Mouse (Mus musculus) cerebellum, postnatal 36 days (tissue): ENCODE results near the gene Eme1.
"Not testable (repeated sequence)": the region's sequence is repeated elsewhere in the genome, so short reads cannot be mapped to it uniquely, and the experiment has no call there.

Experiments
- DNase-seq, 2 experiments: peaks; one replicate each; pipeline ENCODE4 v3.0.0; 2021 to 2022; ENCODE audit warnings: mixed read lengths in 2 of 2

Eme1 gene

GRCm38 (mm10) chr11:94653663-94654436 is at the start of gene Eme1, which contains the start of gene Mrpl27:
Gene Eme1, minus strand, starts transcription at chr11:94653964.
Gene Mrpl27, plus strand, starts transcription at chr11:94653767.
- DNase-seq: peak; percentile 78 to 87

- DNase-seq: peak in 1 of 2 experiments; percentile 16
Measured at GRCm38 (mm10) chr11:94702216-94702610, 48.4 kb upstream of the Eme1 start.

GRCm38 (mm10) chr11:94701401-94702215 is 47.8 kb upstream of the Eme1 start:
- peak; percentile 20 for DNase-seq

GRCm38 (mm10) chr11:94699399-94699798 is 45.6 kb upstream of the Eme1 start:
- no peak for DNase-seq

- DNase-seq: no peak
Measured at GRCm38 (mm10) chr11:94697703-94698464, 44.1 kb upstream of the Eme1 start.

- DNase-seq: no peak
Measured at GRCm38 (mm10) chr11:94697140-94697539, 43.4 kb upstream of the Eme1 start.

DNA sequence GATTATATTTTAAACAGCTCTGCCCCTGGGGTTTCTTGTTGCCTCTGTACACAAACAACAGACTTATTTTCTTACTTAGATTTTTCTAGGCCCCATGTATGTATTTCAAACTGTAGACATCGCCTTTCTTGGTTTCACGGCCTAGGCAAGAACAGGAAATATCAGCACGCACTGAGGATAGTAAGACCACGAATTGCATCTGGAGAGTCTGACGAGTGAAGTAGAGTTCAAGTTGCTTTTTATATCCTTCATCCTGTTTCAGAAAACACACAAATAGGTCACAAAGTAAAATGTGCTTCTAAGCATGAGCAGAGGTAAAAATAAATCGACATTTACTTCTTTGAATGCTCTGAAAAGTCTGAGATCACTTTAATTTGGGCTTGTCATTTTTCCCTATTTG is 41.7 kb upstream of the Eme1 start:
- no peak for DNase-seq

DNA sequence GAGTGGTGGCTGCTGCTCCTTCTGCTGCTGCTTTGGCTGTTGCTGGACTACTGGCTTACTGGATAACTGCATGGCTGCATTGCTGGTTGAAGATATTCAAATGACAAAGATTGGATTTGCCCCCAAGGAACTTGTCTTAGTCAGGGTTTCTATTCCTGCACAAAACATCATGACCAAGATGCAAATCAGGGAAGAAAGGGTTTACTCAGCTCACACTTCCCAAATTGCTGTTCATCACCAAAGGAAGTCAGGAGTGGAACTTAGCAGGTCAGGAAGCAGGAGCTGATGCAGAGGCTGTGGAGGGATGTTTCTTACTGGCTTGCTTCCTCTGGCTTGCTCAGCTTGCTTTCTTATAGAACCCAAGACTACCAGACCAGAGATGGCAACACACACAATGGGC is 38.7 kb upstream of the Eme1 start:
- DNase-seq: not testable (repeated sequence)

- DNase-seq: no peak
Measured at GRCm38 (mm10) chr11:94687178-94687577, 33.4 kb upstream of the Eme1 start.

DNA sequence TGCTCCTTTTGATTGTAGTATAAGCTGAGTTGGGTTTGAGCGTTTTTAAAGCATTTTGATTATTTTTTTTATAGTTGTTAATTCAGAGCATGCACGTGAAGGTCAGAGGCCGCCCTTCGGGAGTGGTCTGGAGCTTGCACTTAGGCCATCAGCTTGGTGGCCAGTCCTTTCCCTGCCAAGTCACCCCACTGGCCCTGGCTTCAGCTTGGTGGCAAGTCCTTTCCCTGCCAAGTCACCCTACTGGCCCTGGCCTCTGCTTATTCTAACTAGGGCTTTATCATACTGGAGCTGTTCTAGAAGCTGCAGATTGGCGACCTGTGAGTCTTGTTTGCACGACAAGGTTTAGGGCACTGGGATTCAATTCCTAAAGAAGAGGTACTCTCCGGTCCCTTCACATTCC is 28.7 kb upstream of the Eme1 start:
- DNase-seq: no peak

DNA sequence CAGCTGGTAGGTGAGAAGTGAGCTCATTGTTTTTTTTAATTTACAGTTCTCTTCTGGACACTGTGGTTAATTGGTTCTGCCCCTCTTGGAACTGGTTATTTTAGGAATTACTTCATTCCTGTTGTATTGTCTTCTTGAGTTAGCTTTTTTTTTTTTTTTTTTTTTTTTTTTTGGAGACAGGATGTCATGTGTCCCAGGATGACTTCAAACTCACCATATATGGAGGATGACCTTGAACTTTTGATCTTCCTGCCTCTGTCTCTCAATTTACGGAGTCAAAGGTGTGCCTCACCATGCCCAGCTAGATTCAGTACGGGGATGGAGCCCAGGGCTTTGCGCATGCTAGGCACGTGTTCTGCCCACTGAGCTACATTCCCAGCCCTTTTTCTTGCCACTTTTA is 27.9 kb upstream of the Eme1 start:
- DNase-seq: no peak

DNA sequence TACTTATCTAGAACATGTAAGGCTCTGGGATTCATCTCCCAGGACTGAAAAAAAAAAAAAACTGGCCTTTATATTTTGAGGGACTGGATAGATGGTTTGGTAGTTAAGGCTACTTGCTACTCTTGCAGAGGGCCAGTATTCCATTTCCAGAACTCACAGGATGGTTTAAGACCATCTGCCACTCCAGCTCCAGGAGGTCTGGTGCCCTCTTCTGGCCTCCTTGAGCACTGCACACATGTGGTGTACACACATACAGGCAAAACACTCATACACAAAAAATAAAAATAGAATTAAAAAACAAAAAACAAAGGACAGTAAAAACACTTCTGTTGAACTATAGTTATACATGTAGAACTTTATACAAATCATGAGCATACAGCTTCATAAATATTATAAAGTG is 26.9 kb upstream of the Eme1 start:
- DNase-seq: no peak

DNA sequence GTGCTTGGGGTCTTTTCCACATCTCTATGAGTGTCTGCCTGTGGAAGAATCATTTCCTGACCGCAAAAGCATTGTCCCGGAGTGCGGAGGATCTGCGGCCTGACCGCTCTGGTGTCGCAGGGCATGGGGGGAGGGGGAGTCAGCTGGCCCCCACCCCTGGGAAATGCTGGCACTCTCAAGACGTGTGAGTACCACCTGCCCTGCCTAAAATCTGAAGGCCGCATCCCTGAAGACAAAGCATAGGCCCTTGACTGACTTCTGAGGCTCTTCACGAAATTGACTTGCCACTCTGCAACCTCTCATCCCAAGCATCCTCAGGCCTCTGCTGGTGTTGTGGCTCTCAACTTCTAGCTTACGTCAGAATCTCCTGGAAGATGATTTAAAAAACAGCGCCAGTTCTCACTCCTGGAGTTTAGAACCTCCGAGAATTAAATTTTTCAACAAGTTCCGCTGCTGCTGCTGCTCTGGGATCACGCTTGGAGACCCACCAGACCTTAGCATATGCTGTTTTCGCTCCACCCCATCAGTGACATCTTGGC is 23.9 kb upstream of the Eme1 start:
- no peak for DNase-seq

DNA sequence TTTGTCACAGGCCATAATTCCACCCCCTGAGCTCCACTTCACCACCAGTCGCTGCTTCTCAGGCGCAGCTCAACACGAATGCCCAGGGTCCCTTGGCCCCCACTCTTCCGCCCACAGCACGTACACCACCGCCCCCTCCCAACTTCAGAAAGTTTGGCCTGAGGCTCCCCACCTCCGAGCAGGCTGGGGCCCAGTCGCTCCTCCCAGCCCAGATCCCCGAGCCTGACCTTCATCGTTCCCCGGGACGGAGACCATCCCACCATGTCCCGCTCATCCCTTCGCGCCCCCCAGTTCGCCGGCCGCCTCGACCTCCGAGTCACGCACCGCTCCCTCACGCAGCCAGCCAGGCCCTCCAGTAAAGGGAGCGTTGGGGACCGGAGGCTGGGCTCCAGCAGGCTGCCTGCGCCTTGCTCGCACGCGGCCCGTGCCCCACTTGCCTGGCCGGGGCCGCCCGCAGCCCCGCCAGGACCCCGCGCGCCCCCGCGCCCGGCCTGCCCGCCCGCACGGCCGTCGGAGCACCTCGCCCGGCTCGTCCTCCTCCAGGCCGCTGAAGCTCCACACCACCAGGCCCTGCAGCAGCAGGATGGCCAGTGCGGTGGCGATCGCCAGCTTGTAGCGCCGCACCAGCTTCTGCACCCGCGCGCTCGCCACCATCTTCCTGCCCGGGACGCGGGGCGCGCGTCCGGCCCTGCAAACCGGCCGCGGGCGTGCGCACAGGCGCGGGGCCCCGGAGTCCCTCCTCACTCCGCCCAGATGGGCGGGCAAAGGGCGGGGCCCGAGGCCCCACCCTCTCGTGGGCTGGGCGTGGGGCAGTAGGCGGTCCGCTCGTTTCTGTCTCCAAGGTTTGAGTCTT is 23.2 kb upstream of the Eme1 start, which contains the start of gene Xylt2:
Xylt2 (minus strand) TSS at position 762 of the 853 bp plus-strand sequence.
- DNase-seq: peak; percentile 81 to 91

DNA sequence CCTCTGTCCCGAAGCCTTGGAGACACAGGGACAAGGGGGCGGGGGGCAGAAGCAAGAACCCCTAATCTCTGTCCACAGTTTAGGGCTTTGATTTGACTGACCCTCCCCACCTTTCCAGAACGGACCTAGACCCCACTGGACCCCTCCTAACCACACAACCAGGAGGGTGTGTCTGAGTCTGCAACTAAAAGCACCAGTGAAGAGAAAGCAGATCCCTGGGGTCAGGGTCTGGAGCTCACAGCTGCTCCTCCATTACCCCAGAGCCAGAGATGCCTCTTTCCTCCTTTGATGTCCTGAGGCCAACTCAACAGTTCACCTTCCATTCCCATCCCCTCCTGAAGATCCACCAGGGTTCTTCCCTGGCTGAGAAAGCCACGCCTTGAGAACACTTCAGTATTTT is 22.5 kb upstream of the Eme1 start:
- DNase-seq: no peak

- peak in 1 of 2 experiments; percentile 41 for DNase-seq
Measured at GRCm38 (mm10) chr11:94675446-94675845, 21.7 kb upstream of the Eme1 start.

GRCm38 (mm10) chr11:94674984-94675383 is 21.2 kb upstream of the Eme1 start:
- DNase-seq: no peak

GRCm38 (mm10) chr11:94665281-94665680 is 11.5 kb upstream of the Eme1 start:
- no peak for DNase-seq

DNA sequence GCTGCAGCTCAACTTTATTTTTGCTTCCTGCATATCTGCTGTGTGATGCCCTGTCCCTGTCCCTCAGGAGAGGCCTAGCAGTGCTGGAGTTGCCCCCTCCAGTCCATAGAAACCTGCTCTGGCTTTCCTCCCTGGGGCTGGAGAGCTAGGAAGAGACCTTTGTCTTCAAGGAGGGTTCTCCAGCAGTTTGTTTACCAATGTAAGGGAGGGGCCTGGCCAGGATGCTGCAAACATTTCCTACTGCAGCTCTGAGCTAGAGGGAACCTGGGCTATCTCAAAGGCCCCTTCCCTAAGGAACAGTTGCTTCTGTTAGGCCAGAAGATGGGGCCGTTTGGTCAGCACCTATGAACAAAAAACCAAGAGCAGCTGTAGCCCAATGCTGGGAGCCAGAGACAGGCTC is 7.6 kb upstream of the Eme1 start:
- DNase-seq: no peak

DNA sequence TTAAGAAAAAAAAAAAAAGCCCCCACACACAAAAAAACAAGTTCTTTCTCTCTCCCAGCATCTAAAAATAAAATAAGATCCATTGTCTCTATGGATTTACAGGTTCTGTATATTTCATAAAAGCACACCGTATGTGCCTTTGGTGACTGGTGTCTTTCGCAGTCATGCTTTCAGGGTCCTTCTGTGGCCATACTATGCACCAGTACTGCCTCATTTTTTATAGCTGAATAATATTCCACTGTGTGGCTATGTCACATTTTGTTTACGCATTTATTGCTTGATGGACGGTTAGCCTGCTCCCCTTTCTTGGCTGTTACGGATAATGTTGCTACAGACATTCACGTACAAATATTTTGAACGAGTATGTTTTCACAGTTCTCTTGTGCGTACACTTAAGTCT is 791 bp downstream of the Eme1 start:
- DNase-seq: no peak

- not testable (repeated sequence) for DNase-seq
Measured at GRCm38 (mm10) chr11:94651241-94651640, 2.5 kb downstream of the Eme1 start.

DNA sequence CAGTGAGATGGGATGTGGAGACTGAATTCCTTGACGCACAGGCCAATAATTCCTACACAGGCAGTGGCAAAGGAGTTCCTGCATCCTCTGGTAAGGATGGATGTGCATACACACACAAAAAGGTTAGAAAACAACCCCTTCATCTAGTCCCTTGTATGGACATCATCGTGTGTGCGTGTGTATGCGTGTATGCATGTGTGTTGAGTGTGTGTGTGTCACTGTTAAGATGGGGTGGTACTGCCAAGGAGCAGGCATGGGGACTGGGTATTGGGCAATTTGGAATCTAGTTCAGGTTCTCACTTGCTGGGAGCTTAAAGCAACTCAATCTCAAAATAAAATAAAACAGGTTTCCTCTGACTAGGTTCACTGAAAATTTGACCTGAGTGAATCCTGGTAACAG is 7.3 kb downstream of the Eme1 start:
- no peak for DNase-seq
